ENCODE assay signal across 10 mouse cellular contexts in the genomic region with DNA sequence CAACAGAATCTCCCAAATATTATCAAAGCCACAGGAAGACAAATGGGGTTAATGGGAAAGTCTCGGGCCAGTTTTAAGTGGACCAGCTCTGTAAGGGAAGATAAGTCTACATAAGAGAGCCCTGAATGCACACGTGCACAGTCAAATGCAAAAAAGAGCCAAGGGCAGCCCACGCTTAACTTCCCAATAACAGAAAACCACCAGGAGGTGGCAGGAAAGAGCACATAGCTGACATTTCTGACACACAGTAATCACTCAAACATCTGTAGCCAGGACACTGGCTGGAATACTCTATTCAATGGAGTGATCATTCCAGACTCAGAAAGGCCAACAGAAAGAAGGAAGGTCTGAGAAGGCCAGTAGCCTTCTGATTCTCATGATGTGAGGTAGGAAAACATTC. TPM values are rescaled to one million over a fixed set of nuclear protein-coding genes. Genes with fewer than 3 reads are reported as not detected.
DNase-seq lines count a peak whose midpoint lies in the region; ATAC-seq and TF ChIP-seq lines count a peak whose summit lies in the region.
"Had no signal": no experiment of that assay in that cellular context is flagged by ENCODE, and none has a peak within 500 bp of the region (broad histone marks: within the 10 kb centered on the region; RNA-seq: fewer than 3 reads in every experiment).

No protein-coding gene starts in this region.

- H3K27ac ChIP-seq in left cerebral cortex, adult 2 months, result no peak overlapping the region
- H3K27ac ChIP-seq: liver, embryonic 12.5 days; neural tube, embryonic 12.5 days had no signal

- ATAC-seq in monocyte, adult 5-6 weeks (replicated peaks; ENCODE audit: insufficient number of reproducible peaks, low FRiP score, low TSS enrichment, poor library complexity, severe bottlenecking), result no peak
- ATAC-seq: liver, embryonic 12.5 days had no signal

- peak; percentile 58 for TF ChIP-seq CTCF in left cerebral cortex, adult 2 months (IDR thresholded peaks at IDR 0.05)

- no peak overlapping the region for H3K4me3 ChIP-seq in left cerebral cortex, adult 2 months
- H3K4me3 ChIP-seq: liver, embryonic 12.5 days; neural tube, embryonic 12.5 days had no signal

- peak; percentile 42 for DNase-seq in embryo, embryonic 10.5 days (ENCODE audit: low spot score)
- no peak for DNase-seq in embryo, embryonic 10 days (ENCODE audit: low spot score)
- no peak for DNase-seq in left cerebral cortex, adult 2 months (ENCODE audit: extremely low spot score in 1 of 2, low spot score in 2 of 2)
- DNase-seq in left cerebral cortex, postnatal 36 days (ENCODE audit: low spot score in 2 of 2), result no peak
- peak; percentile 44 for DNase-seq in ES-CJ7 (ENCODE audit: low read depth, low spot score)
- DNase-seq in lung, postnatal 10 days, result peak; percentile 57
- no peak for DNase-seq in testis, postnatal 10 days (ENCODE audit: low spot score)

- intact Hi-C loops in left cerebral cortex, adult 2 months (cut with DNase I), result no loop called here
- intact Hi-C loops in left cerebral cortex, postnatal 36 days (cut with DNase I), result no loop called here

RNA-seq across cellular contexts. Expression of a gene that starts 13.0 kb away (rescaled TPM):
- 10 to 100 TPM in 1 of 2 experiments, 1 to 10 TPM in 1; 9.0 to 11.6 TPM for total RNA-seq in left cerebral cortex, adult 2 months (2021)
- total RNA-seq in left cerebral cortex, postnatal 36 days (2021), result 10 to 100 TPM; 14.9 to 18.4 TPM
- total RNA-seq in monocyte, adult 5-6 weeks (2017), result 13.5 to 48.9 TPM (median 15.1 TPM) in 3 replicates

RNA-seq across cellular contexts. Expression of a gene that starts 34.0 kb away (rescaled TPM):
- 10 to 100 TPM; 32.7 to 33.1 TPM for total RNA-seq in left cerebral cortex, adult 2 months (2021)
- total RNA-seq in left cerebral cortex, postnatal 36 days (2021), result 10 to 100 TPM; 29.2 to 35.7 TPM
- total RNA-seq in monocyte, adult 5-6 weeks (2017), result 3.8 to 7.1 TPM (median 5.7 TPM) in 3 replicates

RNA-seq across cellular contexts. Expression of a gene that starts 34.0 kb away (rescaled TPM):
- under 1 TPM in 1 of 2 experiments, not detected in 1; 0.56 TPM for total RNA-seq in left cerebral cortex, adult 2 months (2021)
- 1 to 10 TPM in 1 of 2 experiments, not detected in 1; 1.0 TPM for total RNA-seq in left cerebral cortex, postnatal 36 days (2021)
- total RNA-seq in monocyte, adult 5-6 weeks (2017), result not detected in 3 replicates

RNA-seq across cellular contexts. Expression of a gene that starts 40.2 kb away (rescaled TPM):
- total RNA-seq in left cerebral cortex, adult 2 months (2021), result 10 to 100 TPM; 14.2 to 15.3 TPM
- 10 to 100 TPM; 15.1 to 19.3 TPM for total RNA-seq in left cerebral cortex, postnatal 36 days (2021)
- not detected in 3 replicates for total RNA-seq in monocyte, adult 5-6 weeks (2017)

RNA-seq across cellular contexts. Expression of a gene that starts 45.8 kb away (rescaled TPM):
- 1 to 10 TPM in 1 of 2 experiments, under 1 TPM in 1; 0.82 to 1.6 TPM for total RNA-seq in left cerebral cortex, adult 2 months (2021)
- total RNA-seq in left cerebral cortex, postnatal 36 days (2021), result under 1 TPM in 1 of 2 experiments, not detected in 1; 0.22 TPM
- total RNA-seq in monocyte, adult 5-6 weeks (2017), result not detected in 3 replicates

Comparison
In these comparisons a context has a peak if more than half of its experiments do, and no peak if none do; other contexts are left out.
1. DNase-seq: peak in embryo, embryonic 10.5 days (single experiment), ES-CJ7 (single experiment) and lung, postnatal 10 days (single experiment); none in embryo, embryonic 10 days (single experiment), left cerebral cortex, adult 2 months (0 of 2), left cerebral cortex, postnatal 36 days (0 of 2) and testis, postnatal 10 days (single experiment).